Mouse (Mus musculus): ENCODE results near the gene Cacna1f.

DNA sequence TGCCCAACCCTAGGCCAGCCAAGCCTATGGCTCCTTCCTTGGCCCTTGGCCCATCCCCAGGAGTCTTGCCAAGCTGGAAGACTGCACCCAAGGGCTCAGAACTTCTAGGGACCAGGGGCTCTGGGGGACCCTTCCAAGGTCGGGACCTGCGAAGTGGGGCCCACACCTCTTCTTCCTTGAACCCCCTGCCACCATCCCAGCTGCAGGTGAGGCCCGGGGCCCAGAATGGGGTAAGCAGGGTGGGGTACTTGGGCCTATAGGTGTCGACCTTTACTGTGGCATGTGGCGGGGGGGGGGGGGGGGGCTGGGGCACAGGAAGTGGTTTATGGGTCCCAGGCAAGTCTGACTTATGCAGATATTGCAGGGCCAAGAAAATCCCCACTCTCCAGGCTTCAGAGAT, 20.5 kb upstream of the Cacna1f start:
- TF ChIP-seq CTCF (IDR thresholded peaks at IDR 0.05; ENCODE audit: borderline replicate concordance, insufficient read depth, low read length) (no peak), POLR2A (IDR thresholded peaks at IDR 0.05; ENCODE audit: low read depth, low read length) (no peak)

Data from embryonic fibroblast, embryonic 13.5 days (primary cell).